Mouse (Mus musculus): ENCODE results near the gene Ribc2.
A peak's percentile ranks its signal among the peaks of the same experiment; 100 is the strongest.

Ribc2 gene

GRCm38 (mm10) chr15:85131275-85132192 lies at the start of gene Ribc2, which contains the start of gene Smc1b:
Gene Ribc2 (plus strand): TSS chr15:85132078.
Gene Smc1b (minus strand): TSS chr15:85131964.
- peak; percentile 88 for DNase-seq (ENCODE audit: low read depth, low spot score)

DNA sequence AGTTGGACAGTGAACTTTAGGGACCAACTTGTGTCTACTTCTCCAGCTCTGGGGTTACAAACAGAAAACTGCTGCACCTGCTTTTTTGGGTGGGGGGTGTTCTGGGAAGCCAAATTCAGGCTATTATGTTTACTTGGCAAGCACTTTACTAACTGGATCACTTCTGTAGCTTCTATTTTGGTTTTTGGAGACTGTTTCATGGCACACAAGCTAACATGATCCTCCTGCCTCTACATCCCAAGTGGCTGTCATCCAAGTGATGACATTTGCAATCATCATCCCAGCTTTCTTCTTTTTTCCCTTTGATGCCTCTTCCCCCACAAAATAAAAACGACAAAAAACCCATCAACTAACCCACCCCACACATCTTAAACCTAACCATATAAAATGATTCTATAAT lies 46.2 kb upstream of the Ribc2 start:
- peak; percentile 46 for DNase-seq (ENCODE audit: low read depth, low spot score)

DNA sequence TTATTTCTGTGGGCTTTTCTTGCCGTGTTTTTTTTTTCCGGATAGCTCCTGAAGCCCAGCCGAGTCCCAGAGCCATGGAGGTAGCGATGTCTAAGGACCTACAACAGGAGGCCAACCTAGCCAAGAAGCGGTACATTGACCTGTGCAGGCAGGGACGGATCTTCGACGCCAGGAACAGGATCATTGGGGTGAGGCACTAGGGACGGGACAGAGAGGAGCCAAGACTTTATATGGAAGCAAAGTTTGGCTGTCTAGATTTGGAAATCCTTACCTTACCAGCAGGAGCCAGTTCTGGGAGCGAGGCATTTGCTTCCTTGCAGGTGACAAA lies 279 bp downstream of the Ribc2 start:
- DNase-seq (ENCODE audit: low read depth, low spot score) = no peak

- no peak for DNase-seq (ENCODE audit: low read depth, low spot score)
Observed at GRCm38 (mm10) chr15:85135143-85135542, 3.3 kb downstream of the Ribc2 start.

GRCm38 (mm10) chr15:85141290-85141689 lies 9.4 kb downstream of the Ribc2 start:
- no peak for DNase-seq (ENCODE audit: low read depth, low spot score)

- no peak for DNase-seq (ENCODE audit: low read depth, low spot score)
Observed at GRCm38 (mm10) chr15:85142441-85142840, 10.6 kb downstream of the Ribc2 start.

DNA sequence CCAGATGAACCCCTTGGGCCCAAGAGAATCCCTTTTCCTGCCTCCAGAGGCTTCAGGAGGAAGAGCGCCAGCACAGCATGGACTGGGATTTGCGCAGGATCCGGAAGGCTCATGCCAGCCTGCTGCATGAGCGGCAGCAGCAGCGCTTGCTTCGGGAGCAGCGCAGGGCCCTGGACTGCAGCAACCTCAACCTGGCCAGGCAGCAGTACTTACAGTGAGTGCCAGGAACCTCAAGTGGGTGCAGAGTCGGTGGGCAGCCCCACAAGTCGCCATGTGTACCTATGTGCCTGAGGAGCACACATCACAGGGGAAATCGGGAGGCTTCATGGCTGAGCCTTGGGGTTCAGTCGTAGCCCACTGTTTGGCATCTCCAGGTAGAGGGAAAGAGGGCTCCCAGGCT lies 11.3 kb downstream of the Ribc2 start:
- no peak for DNase-seq (ENCODE audit: low read depth, low spot score)

- DNase-seq (ENCODE audit: low read depth, low spot score) = no peak
Observed at GRCm38 (mm10) chr15:85143747-85144146, 11.9 kb downstream of the Ribc2 start.

DNA sequence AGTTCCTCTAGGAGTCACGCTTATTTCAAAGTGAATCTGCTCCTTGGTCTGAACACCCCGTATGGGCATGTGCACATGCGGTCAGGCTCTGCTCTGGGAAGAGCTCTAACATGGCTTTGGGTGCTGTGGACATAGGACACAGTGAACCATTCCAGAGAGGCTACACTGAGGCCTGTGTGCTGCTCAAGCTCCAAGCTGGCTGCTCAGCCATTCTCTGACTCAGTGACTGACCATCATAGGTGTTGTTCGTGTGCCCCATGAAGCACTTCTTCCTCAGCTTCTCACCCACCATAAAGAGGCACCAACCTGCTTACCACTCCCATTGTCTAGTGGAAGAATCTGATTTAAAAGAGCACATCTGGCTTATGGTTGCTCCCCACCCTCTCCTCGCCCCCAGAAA lies 12.4 kb downstream of the Ribc2 start:
- DNase-seq (ENCODE audit: low read depth, low spot score) = no peak

DNA sequence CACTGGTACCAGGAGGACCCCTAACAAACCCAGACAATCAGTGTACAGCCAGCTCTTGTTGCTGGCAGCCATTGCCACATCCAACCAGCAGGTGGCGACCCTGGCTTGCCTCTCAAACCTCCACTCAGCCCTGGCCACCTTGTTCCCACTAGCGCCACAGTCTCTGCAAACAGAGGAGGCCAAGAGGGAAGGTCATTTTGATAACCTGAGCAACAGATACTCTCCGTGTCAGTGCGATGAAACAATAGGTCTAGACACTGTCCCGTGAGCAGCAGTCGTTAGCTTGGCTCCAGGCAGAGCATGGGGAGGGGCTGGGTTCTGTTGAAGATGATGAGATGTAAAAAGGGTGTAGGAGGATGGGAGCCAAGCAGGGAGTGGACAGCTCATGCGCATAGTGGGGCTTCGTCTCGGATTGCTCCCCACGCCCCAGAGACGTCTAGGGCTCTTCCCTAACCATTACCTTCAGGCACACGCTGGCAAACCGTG lies 19.6 kb downstream of the Ribc2 start:
- peak; percentile 81 for DNase-seq (ENCODE audit: low read depth, low spot score)

GRCm38 (mm10) chr15:85152577-85152976 lies 20.7 kb downstream of the Ribc2 start:
- DNase-seq (ENCODE audit: low read depth, low spot score) = no peak

DNA sequence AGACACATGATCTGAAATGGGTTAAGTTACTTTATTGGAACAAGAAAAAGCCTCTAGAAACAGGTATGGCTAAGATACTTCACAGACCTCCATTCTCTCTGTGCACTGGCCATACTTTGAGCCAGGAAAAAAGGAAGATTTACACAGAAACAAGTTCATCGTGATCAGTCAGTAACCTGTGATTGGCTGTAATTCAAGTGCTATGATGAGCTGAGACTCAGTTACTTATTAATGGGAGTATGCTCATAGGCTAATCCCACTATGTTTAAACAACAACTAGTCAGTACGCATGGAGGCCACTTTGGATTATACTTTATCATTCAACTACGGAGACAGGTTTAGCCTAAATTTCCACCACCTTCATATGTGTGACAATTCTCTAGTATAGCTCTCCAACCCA lies 22.2 kb downstream of the Ribc2 start:
- DNase-seq (ENCODE audit: low read depth, low spot score) = no peak

GRCm38 (mm10) chr15:85156198-85156597 lies 24.3 kb downstream of the Ribc2 start:
- DNase-seq (ENCODE audit: low read depth, low spot score) = no peak

DNA sequence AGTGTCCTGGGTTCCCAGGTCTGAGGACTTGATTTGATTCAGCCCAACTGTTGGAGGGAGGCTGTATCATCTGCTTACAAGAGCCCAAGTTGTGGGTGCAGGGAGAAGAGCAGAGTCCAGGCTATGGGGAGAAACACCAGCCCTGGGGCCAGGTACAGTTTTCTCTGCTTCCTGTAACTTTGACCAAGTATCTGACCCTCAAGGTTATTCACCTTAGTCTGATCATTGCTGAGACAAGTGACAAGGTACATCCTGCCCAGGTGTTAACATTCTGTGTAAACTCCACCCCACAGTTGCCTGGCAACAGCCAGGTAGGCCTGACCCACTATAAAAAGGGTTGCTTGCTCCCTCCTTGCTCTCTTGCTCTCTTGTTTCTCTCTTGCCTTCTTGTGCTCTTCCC lies 29.5 kb downstream of the Ribc2 start:
- DNase-seq (ENCODE audit: low read depth, low spot score) = no peak

DNA sequence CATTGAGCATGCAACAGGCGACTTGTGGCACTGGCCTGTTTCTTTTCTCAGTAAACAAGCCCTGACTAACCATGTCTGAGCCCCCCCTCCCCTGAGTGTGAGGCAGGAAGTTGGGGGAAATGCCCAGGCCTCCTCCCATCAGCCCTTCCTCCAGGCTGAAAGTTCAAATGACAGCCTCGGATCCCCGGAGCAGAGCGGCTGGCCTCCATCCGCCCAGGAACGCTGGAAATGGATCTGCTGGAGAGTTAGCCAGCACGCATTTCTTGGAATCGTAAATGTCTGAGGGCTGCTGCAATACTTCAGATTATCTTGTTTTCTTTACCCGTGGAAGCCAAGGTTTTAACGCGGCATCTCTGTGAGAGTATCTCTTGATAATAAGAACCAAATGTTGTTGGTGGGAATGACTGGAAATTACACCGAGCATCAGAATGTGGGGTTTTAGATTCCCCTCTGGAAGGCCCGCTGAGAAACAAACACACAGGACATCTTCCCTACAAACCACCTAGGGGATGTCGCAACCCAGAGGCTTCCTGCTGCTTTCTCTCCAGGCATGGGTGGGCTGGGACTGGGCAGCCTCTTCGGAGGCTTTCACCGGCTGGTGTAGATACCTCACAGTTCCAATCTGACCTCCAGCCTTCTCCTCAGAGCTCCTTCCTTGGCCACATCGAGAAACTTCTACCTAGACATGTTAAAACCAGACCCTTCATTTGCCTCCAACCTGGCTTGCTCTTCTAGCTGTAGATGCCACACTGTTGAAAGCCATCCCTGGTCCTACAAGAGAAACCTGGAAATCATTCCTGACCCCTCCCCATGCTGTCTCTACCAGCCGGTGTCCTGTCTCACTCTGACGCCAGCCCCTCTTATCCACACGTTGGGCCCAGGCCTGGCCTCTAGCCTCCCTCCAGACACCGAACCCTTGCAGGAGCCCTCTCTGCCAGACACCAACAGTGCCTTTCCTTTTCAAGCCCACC lies 31.1 kb downstream of the Ribc2 start:
- DNase-seq (ENCODE audit: low read depth, low spot score) = no peak

GRCm38 (mm10) chr15:85166433-85166933 lies 34.6 kb downstream of the Ribc2 start:
- peak; percentile 36 for DNase-seq (ENCODE audit: low read depth, low spot score)

- DNase-seq (ENCODE audit: low read depth, low spot score) = peak; percentile 16
Observed at GRCm38 (mm10) chr15:85167086-85167679, 35.3 kb downstream of the Ribc2 start.

- no peak for DNase-seq (ENCODE audit: low read depth, low spot score)
Observed at GRCm38 (mm10) chr15:85172054-85172453, 40.2 kb downstream of the Ribc2 start.

DNA sequence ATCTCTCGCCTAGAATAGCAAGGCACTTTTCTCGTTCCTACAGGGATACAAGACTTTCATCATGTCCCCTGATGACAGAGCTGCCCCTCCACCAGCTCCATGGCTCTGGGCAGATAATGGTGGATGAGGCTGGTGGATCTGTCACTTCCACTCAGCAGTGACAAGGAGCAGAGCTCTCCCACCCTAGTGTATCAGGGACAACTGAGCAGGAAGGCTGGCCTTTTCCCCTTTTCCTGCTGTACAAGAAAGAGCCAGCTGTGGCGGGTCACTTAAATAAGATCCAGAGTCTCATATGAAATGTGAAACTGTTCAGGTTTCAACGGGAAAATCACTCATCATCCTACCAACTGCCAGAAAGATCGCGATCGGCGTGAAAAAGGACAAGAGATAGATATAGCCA lies 41.5 kb downstream of the Ribc2 start:
- DNase-seq (ENCODE audit: low read depth, low spot score) = no peak

DNA sequence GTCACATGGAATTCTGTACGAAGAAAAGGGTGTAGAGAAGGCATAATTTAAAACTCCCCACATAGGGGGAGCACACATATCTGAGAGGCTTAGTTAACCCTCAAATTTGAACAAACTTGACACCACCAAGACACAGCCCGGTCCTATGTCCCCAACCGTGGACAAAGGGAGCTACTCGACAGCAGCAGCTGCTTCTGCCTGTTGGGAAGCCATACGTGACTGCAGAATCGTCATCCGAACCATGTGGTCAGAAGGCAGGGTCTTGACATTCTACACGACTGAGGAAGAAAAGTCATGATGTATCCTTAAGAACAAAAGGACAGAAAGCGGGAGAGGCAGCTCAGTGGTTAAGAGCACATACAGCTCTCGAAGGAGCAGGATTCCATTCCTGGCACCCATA lies 42.2 kb downstream of the Ribc2 start:
- DNase-seq (ENCODE audit: low read depth, low spot score) = no peak

- peak; percentile 98 for DNase-seq (ENCODE audit: low read depth, low spot score)
Observed at GRCm38 (mm10) chr15:85177576-85177975, 45.7 kb downstream of the Ribc2 start.

DNA sequence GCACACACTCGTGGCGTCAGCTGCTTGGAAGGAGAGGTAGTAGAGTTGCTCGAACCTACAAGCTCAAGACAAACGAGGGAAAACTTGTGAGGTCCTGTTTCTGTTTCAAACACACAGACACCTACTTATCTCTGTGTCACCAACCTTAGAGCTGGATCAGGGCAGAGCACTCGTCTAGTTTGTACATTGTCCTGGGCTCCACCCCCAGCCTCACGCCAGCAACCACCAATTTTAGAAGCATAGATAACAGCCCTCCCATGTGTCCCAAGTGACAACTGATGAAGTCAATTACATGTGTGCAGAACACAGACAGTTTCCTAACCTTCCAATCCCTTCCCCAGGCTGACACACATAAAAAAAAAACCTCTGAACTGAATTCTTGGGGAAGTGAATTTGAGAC lies 46.3 kb downstream of the Ribc2 start:
- DNase-seq (ENCODE audit: low read depth, low spot score) = no peak

Measured in brain, adult 2 months (tissue).